Mouse (Mus musculus) inflammation-experienced regulatory T-cells, adult 6 months (primary cell): Measurements from ENCODE around the gene Lacc1. TPM values are rescaled to one million over a fixed set of nuclear protein-coding genes. Genes with fewer than 3 reads are reported as not detected.
"Not testable (repeated sequence)": the region's sequence is repeated elsewhere in the genome, so short reads cannot be mapped to it uniquely, and the experiment has no call there.

Source experiments
- ATAC-seq: one replicate; pipeline ENCODE4 v1.8.0; 2017
- polyA plus RNA-seq, 3 experiments: library from polyadenylated mRNA; unstranded; fragments of 100-300 nt; shearing (Covaris generic); gene quantifications; one replicate each; pipeline ENCODE4 v1.2.1; 2017

The Lacc1 gene
- polyA plus RNA-seq: 1 to 10 TPM in 1 of 3 experiments, under 1 TPM in 2; 0.30 to 1.2 (median 0.63) TPM

DNA sequence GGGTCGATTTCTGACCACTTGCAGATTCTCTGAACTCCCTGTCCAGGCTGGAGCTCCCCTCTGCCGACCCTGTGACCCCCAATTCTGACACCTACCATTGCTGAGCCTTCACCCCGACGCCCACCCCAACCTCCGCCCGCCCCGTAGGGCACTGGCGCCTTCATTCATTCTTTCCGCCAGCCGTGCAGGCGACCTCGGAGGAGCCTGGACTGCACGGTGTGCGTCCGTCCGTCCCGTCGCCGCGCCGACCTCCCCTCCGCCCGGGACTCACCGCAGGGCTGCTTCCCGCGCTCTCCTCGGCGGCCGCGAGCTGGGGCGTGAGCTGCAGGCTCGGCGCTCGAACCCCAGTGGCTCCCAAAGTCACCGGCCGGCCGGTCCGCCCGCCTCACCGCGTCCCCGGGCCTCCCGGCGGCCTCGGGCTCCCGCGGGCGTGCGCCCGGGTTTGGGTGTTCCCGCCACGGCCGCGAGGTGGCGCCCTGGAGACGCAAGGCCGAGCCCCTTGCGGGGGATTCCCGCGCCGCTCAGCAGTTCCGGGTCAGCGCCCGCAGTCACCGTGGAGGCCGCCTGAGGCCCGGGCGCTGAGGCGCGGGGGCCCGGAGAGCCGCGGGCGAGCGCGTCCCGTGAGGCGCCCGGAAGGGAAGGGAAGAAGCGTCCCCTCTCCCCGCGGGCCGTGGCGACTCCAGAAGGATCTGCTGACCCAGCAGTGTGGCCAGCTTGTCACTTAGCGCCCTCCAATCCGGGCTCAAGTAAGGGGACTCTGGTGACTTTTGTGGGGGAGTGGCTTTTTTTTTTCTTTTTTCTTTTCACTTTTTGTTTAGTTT is at the start of gene Lacc1, which contains the start of gene Ccdc122:
Gene Lacc1, minus strand, starts transcription at position 679 of the 821 bp plus-strand sequence.
Gene Ccdc122, plus strand, starts transcription at position 547 of the 821 bp plus-strand sequence.
- peak; percentile 95 for ATAC-seq

DNA sequence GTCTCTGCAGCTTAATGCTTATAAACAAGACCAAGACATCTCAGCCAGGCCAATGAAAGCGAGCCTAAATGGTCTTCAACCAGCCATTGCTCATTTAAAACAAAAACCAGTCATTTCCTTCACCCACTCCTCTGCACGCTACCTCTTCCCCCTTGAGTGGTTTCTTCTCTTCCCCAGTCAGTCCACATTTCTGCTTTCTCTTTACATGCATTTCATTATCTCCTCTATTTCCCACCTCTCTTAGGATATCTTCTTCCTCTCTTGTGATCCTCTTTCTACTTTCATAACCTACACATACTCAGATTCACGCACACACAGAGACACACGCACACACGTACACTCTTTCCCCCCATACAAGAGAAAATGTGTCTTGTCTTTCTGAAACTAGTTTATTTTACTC is 44.5 kb upstream of the Lacc1 start:
- no peak for ATAC-seq

DNA sequence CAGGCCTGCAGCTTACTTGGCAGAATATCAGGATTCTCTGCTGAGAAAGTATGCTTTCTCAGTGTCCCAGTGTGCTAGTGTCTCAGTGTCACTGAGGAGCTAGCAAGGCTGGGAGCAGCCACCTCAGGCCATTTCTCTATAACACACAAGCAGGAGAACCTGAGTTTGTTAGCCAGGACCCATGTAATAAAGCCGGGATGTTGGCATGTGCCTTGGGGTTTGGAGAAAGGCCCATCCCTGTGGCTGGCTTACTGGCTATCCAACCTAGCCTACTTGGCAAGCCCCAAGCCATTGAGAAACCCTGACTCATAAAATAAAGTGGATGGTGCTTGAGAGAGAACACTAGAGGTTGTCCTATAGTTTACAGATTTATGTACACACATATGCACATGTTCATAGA is 32.7 kb upstream of the Lacc1 start:
- ATAC-seq: no peak

DNA sequence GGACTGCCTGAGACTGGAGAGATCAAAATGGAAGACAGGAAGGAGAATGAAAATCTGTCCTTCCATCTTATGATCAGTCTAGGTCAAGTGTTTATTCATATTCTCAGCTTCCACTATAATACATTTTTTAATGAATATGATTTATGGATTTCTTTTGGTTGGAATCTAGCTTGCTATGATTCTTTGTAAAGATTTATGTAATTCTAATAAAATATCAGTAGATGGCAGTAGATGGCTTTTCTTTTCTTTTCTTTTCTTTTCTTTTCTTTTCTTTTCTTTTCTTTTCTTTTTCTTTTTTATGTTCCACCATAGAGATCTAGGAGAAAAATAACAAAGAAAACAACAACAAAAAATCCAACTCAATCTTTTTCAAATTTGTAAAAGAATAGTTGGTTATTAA is 16.6 kb upstream of the Lacc1 start:
- no peak for ATAC-seq

DNA sequence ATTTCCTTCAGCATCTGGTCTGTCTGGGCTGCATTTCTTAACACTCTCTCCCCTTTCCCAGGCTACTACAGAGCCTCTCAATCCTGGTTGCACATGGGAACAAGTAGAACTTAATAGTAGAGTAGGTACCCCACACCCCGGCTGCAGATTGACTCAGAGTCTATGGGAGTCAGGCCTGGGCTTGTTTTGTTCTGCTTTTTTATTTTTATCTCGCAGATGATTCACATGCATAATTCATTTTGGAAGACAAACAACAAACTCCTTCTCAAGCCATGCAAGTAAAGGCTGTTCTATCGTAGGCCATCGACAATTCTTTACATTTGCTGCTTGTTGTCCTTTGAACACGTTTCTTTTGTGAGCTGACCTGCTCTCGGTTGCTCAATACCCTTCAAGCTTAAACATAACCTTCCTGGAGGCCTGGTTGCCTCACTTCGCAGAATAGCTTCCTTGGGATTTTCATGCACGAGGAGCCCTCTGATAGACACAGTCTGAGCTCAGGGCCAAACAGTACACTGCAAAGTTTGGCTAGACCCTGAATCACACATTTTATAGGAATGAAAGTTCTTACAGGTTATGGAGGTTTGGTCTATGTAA is 1.2 kb upstream of the Lacc1 start:
- no peak for ATAC-seq

DNA sequence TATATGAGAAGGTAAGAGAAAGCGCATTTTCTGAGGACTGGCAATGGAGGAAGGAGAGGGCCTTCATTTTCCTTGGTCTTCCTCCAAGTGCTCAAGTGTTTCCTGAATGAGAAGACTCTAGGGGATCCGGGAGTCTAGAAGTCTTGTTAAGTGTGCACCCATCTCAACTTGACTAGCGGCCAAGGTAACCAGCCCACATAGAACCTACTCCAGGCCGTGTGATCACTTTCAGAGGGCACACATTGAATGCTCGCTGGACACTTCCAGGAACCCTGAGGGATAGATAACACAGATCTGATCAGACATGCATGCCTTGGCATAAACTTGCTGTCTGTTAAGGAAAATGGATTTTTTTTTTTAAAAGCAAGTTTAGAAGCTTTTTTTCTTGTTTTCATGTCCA is 626 bp upstream of the Lacc1 start:
- no peak for ATAC-seq

DNA sequence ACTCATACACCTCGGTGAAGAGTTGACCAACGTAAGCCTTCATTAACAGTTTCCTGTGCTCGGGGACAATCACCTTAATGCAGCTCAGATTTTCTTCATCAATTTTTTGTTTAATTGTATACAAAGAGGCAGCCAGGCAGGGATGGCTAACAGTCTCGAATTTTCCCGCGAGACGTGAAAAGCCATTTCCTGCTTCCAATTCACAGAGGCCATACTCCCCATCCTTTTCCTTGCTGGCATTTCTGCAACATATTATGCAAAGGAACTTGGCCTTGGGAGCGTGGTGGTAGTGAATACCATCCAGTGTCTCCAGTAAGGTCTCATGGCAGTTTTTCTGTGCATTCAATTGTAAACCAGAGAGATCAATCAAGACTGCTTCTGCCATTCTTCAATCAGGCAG is 1.7 kb downstream of the Lacc1 start:
- no peak for ATAC-seq

DNA sequence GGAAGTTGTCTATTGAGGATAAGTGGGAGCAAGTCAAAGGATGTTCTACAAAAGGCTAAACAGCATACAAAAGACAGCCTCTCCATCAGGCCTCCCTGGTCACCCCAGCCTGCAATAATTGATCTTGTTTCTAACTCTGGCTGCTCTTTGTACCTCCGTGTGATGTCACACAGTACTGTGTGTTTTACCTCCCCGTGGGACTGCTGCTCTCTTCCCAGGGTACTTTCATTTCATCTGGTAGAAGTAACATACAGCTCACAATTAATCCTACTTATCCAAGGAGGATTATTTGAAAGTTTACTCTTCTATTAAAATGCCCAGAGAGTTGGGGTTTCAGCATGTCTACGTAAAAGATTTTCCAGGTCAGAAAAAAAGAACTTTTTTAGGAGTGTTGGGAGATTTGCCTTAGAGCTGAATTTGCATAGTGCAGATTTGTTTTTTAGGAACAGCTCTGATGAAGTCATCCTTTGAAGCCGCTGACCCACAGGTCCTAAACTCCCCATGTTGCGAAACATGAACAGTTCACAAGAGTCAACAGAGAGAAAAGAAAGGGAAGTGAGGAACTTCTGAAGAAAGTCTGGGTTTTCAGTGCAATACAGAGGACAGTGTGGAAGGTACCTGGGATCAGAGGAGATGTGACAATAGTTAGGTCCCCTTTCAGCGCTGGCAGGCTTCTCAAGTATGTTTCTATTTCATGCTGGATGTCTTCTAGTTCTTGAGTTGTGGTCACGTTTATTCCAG is 2.4 kb downstream of the Lacc1 start:
- ATAC-seq: no peak

DNA sequence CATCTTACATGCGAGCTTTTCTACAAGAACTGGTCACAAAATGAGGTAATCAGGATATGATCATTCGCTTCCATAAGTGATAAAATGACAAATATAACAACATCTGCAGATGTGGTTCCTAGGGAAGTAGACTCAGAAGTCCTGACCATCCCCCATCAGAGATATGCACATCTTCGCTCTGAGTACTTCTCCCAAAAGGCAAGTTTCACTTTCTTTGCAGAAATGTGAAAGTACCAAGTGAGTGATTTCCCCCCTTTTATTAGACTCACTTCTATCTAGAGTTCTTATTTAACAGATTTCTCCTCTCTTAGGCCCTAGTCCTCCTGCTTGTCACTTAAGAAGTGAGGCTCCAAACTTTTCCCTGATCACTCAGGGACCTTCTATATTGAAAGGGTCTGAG is 3.3 kb downstream of the Lacc1 start:
- no peak for ATAC-seq

DNA sequence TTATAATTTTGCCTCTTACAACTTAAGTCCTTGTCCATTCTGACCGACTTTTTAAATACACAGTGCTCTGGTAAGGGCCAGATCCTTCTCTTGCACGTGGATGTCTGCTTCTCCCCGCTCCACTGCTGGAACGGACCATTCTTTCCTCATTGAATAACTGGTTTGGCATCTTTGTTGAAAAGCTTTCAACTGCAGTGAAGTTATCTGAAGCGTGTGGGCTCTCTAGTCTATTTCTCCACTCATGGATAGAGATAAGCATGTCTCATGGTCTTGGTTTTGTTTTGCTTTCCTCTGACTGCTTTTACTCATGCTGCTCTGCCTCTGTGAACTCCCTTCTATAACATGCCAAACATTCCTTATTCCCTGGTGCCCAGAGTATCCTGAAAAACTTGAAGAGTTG is 4.3 kb downstream of the Lacc1 start:
- ATAC-seq: no peak

DNA sequence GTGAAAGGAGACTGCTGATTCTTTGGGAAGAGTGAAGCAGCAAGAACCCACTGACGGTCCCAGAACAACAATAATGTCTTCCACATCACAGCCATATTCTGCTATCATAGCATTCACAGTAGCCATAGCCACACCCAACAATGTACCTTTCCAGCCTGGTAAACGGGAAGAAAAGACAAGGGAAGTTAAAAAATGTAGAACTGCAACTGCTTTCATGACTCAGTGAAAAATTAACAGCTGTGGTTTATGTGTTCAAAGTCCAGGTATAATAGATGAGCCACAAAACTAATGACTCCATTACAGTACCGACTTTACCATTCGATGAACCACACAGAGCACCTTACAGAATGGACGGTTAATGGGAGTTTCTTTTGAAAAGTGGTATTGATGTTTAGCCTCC is 5.9 kb downstream of the Lacc1 start:
- ATAC-seq: no peak

DNA sequence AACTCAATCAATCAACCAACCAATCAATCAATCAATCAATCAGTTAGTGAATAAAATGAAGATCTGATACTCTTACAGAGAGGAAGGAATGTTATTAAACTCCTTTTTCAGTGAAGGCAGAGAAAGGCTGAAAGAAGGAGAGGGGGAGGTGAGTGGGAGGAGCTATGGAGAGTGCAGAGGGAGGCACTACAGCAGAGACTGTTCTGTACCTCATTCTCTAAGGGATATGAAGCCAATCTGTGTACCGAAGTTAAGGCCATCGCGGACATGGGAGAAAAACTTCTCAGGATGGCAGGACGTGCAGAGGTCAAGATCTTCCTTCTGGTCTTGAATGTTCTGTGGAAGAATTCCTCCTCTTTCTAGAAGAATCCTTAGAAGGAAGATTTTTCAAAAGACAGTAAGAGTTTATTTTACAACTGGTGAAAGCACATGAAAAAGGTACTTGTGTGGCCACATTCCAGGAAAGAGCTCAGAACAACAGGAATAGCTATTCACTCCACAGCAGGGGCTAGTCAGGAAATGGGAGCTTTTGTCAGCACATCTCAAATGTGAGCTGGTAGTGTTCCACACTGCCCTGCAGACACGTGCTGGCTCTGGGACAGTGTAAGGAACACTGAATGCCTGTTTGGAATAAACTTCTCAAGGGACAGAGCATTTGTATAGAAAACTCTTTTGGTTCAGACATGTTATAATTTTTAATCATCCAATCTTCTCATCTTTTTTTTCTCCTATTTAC is 7.2 kb downstream of the Lacc1 start:
- ATAC-seq: no peak

DNA sequence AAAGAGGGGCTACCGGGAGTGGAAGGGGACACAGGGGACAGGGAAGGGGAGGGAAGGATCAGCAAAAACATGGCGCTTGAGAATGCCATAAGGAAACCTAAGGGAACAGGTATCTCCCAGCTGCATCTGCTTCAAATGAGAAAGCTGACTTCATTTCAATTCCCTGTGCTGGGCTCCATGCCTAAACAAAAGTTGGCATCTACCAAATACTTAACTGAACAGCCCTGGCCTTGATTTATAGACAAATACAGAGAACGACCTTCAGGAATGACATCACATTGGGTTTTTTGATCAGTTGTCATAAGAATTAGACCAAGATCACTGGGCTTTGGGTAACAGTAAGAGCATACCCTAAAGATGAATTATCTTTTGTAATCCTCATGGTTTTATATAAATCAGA is 12.2 kb downstream of the Lacc1 start:
- ATAC-seq: no peak

DNA sequence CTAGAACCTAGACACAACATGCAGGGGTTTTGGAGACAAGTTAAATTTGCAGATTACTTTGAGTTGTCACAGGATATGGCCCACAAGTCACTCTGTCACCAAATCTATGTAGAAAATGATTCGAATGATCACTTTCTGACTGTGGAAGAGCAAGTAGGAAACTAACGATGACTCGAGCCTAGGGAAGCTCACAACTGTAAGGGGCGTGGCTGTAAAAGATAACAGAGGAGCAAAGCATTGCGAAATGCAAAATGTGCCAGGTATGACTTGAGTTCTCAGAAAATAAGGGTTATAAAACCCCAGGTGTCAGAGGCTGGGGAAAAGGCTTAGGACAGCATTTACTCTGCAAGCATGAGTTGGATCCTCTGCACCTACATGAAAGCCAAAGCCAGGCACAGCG is 19.5 kb downstream of the Lacc1 start:
- no peak for ATAC-seq

DNA sequence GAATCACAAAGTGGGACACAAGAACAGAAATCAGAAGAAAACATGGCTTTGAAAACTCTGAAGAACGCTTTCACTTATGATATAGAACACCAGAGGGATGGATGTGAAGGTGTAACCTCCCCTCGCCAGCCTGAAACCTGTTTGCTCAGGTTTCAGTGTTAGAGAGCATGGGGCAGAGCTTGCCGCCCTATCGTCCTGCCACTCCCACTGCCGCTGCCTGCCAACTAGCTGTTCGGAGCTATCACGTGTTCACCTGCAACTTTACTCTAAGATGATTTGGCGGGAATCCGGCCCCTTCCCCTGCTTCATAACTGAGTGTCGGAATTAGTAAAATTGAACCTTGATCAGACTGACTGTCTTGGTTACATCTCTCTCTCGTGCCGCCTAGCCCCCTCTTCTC is 19.9 kb downstream of the Lacc1 start:
- not testable (repeated sequence) for ATAC-seq

DNA sequence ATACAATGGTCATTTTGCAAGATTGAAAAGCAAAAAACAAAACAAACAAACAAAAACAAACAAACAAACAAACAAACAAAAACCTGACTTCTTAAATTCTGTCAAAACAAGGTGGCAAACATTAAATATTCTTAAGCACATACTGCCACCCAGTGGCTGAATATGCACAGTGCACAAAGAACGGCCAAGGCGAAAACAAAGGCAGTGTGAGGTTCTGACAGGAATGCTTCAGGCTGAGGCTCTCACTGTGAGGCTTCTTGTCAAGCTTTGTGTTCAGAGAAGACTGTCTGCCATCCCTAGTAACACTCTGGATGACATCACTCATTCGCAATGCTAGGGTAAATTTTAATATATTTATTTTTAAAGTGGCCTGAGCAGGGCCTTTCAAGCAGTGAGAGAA is 24.9 kb downstream of the Lacc1 start:
- ATAC-seq: peak; percentile 58

DNA sequence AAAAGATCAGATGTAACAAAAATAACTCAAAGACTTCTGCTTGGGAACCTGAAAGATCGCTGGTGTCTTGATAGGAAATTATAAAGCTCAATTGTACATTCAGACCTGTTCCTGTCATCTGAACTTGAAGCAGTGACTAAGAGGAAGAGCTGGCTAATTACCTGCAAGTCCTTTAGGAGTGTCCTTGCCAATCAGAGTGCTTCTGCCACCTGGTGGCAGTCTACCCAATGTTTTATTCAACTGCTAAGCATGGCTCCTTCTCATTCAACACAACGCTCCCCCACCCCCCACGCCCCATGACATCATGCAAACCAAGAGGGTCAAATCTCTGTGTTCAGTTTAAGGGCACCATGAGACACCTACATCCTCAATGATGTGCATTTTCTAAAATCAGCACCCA is 28.5 kb downstream of the Lacc1 start:
- peak; percentile 61 for ATAC-seq

DNA sequence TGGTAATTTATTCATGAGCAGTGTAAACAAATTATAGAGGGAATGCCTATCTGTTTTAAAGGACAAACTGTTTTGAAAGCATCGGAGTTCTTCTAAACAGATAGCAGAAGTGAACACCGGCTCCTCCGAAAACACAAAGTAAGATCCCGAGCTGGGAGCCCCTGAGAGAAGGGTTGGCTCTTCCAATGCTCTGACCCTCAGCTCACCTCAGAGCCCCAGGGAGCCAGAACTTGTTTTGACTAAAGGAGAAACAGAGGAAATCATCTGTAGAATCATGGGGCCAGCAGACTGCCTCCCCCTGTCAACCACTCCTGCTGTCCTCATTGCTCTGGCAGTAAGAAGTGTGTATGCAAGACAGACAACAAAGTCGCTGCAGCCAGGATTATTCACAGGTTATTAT is 31.1 kb downstream of the Lacc1 start:
- no peak for ATAC-seq

DNA sequence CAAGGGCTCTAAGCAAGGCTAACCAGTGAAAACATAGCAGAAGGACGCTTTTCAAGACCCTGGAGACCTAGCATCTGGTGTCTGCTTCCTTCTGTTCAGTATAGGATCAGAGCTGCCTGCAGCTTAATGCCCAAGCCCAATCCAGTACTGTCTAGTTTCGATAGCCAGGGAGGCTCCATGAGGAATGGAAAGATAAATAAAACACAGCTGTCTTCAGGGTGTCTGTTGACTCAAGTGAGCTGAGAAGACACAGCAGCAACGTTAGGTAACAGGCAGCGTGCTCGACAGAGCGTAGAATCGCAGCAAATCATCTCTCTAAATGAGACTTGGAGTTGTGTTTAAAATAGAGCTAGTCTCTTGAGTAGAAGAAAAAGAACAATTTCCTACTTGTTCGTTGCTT is 32.0 kb downstream of the Lacc1 start:
- no peak for ATAC-seq

DNA sequence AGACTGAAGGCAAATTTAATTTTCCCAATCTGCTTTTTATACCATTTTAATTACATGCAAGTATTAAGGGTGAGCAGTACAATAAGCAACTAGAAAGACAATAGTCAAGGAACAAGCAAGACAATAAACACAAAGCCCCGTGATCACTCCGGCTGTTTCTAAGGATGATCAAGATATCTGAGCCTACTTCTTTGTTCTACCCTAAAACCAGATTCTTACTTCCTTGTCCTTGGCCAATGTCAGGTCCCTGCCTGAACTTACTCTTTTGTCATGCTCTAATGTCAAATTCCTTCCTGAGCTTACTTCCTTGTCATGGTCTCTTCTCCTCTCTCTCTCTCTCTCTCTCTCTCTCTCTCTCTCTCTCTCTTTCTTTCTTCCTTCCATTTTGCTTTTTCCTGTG is 46.4 kb downstream of the Lacc1 start:
- not testable (repeated sequence) for ATAC-seq

DNA sequence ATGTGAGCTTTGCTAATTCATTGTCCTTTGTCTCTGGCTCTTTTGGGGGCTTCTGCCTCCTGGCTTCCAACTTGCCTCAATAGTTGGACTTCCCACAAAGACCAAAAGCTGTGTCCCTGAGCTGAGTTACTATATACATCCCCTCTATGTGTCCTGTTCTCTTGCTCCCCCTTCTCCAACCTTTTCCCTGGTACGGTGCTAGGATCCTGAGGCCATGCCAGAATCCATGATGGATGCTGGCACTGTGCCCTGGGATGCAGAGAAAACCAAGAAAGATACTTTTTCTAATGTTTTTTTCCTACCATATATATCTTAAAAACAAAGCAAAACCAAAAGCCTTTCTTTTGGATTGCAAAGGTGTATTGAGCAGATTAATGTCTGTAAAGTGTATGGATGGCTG is 54.9 kb downstream of the Lacc1 start:
- ATAC-seq: no peak

DNA sequence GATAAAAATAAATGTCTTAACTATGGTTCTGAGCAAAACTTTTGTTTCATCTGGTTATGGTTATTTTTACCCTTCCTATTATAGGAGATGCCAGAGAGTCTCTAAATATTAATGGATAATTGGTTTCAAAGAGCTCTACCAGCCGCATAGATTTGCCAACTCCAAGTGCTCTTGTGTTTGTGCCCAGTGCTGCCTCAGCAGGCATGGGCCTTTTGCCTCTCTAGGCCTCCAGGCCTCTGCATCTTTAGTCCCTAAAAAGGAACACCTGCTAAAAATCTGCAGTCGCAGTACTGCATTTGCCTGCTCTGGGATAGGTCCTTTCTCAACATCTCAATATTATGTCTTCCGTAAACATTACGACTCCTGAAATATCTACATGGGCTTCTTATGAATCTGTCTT is 55.5 kb downstream of the Lacc1 start:
- ATAC-seq: no peak

DNA sequence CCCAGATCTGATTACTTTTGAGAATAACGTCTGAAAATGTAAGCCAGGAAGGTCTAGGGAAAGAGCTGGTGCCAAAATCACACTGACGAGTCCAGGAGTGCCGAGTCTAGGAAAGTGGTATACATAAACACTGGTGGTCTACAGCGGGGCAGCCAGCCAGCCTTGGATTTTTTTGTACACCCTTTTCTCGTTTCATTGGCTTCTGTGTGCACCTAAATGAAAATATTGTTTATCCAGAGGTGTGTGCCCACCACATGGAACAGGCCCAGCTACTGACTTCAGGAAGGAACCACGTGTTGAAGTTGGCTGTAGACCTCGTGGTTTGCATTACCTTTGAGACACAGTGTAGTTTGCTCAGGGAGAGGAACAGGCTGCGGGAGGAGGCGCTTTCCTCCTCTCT is 57.1 kb downstream of the Lacc1 start:
- ATAC-seq: no peak
